Mouse (Mus musculus): ENCODE data around the gene Cutal.
"Not testable (repeated sequence)": the region's sequence is repeated elsewhere in the genome, so short reads cannot be mapped to it uniquely, and the experiment has no call there.

Gene Cutal

GRCm38 (mm10) chr2:34874271-34874670 lies at the start of gene Cutal:
TSS of gene Cutal (plus strand) at chr2:34874396.
- DNase-seq (ENCODE audit: low spot score): peak; percentile 16

GRCm38 (mm10) chr2:34825827-34826459 lies 48.3 kb upstream of the Cutal start, which contains the start of gene Fbxw2:
TSS of gene Fbxw2 (minus strand) at chr2:34826311.
- peak; percentile 86 for DNase-seq (ENCODE audit: low spot score)

GRCm38 (mm10) chr2:34826460-34827231 lies 47.5 kb upstream of the Cutal start:
- DNase-seq (ENCODE audit: low spot score): no peak

- no peak for DNase-seq (ENCODE audit: low spot score)
Measured at GRCm38 (mm10) chr2:34827591-34827990, 46.6 kb upstream of the Cutal start.

GRCm38 (mm10) chr2:34828026-34828425 lies 46.2 kb upstream of the Cutal start:
- DNase-seq (ENCODE audit: low spot score): no peak

- not testable (repeated sequence) for DNase-seq (ENCODE audit: low spot score)
Measured at GRCm38 (mm10) chr2:34830066-34830465, 44.1 kb upstream of the Cutal start.

GRCm38 (mm10) chr2:34832766-34833457 lies 41.3 kb upstream of the Cutal start, which contains the start of gene Gm34653:
TSS of gene Gm34653 (plus strand) at chr2:34833007.
- not testable (repeated sequence) for DNase-seq (ENCODE audit: low spot score)

DNA sequence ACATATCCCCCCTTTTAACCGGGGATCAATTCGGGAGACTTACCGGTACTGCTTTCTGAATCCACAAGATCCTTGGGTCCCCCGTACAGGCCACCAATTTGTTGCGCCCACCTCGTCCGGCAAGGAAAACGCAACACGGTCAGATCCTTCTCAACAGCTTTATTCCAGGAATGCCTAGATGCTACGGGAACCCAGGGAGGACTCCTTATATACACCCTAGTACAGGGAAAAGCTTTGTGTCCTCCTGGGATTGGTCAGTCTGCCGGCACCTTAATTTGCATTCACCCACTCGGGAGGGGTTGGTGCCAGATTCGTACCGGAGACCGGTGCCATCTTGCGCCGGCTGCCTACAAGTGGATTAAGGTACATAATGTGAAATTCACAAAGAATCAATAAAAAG lies 40.6 kb upstream of the Cutal start:
- no peak for DNase-seq (ENCODE audit: low spot score)

DNA sequence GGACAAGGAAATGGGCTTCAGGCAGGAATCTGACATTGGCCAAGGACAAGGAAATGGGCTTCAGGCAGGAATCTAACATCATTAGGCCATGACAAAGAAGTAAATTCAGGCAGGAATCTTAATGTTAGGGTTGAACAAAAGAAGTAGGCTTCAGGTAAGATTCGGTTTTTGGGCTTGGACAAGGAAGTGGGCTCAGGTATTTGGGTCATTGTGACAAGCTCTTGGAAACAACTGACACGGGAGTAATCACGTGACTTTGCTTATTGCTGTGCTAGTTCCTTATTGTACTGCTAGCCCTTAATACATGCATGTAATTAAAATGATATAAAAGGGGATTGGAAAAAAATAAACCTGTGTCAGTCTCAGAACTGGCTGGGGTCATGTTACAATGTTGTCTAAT lies 38.5 kb upstream of the Cutal start:
- no peak for DNase-seq (ENCODE audit: low spot score)

GRCm38 (mm10) chr2:34840143-34840542 lies 34.1 kb upstream of the Cutal start:
- DNase-seq (ENCODE audit: low spot score): not testable (repeated sequence)

DNA sequence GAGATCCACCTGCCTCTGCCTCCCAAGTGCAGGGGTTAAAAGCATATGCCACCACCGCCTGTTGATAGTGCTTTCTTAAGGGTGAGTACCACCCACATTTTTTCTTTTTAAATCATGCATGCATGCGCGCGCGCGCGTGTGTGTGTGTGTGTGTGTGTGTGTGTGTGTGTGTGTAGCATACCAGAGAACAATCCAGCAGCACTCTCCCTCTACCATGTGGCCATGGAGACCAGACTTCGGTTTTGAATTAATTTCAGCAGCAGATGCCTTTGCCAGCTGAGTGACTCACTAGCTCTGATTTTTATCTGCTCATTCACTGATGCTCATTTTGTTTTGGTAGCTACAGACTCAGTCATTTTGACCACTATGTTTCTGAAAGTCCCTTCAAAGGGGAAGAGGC lies 32.5 kb upstream of the Cutal start:
- DNase-seq (ENCODE audit: low spot score): no peak

GRCm38 (mm10) chr2:34843211-34843939 lies 30.8 kb upstream of the Cutal start:
- peak; percentile 4 for DNase-seq (ENCODE audit: low spot score)

GRCm38 (mm10) chr2:34847702-34848101 lies 26.5 kb upstream of the Cutal start:
- no peak for DNase-seq (ENCODE audit: low spot score)

GRCm38 (mm10) chr2:34855265-34855664 lies 18.9 kb upstream of the Cutal start:
- no peak for DNase-seq (ENCODE audit: low spot score)

DNA sequence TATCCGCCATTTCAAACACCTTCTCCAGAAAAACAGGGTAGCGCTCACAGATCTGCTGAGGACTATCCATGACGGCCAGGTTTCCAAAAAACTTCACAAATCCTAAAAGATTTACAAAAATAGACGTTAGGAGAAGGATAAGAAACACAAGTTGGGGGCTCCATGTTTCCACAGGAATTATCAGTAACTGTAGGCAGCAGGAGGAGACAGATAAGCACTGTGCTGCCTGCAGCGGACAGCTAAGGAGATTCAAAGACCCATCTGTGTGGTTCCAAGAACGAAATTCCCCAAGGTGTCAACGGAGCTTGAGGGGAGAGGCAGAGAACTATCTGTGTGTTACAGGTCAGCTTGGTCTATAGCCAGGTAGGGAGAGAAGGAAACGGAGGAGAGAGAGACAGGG lies 16.5 kb upstream of the Cutal start:
- DNase-seq (ENCODE audit: low spot score): no peak

DNA sequence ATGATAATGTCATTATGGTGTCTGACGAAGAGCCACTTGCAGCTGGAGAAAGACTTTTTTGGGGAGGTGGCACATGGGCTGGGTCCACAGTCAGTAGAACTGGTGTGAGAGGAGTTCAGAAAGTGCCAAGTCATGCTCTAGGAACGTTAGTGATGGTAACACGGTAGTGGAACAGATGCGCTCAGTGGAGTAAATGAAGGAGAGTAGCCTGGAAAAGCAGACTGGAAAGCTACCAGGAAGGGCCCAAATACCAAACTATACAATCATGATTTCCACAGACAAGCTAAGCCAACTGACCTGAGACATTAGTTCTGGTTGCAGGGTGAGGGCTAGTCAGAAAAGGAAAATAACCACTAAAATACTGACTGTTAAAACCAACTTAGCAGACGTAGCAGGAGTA lies 4.5 kb upstream of the Cutal start:
- no peak for DNase-seq (ENCODE audit: low spot score)

GRCm38 (mm10) chr2:34870520-34871474 lies 3.4 kb upstream of the Cutal start:
- DNase-seq (ENCODE audit: low spot score): peak; percentile 81

DNA sequence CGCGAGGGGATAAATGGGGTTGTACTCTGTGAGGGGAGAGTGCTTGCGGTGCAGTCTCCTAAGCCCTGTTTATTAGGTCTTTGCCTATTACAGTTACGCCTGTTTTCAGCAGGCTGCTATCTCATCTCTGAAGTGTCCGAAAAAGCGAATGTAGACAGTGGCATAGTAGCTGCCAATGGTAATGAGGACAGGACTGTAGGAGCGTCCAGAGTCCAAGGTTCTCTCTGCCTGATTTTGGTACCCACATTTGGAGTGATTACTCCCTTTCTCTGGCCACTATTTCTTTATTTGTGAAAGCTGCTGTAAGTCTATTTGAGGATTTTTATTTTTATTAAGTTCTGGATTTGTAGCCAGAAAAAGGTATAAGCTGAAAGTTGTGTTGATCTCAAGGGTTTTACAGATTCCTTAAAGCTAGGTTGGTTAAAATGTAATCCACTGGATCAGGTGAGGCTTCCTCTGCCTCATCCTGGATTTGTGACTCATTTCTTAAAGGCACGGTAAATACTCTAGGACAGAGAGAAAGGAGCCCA lies 685 bp downstream of the Cutal start, which contains the start of gene Psmd5:
Gene Psmd5 (minus strand): TSS at position 153 of the 530 bp plus-strand sequence.
- DNase-seq (ENCODE audit: low spot score): no peak

GRCm38 (mm10) chr2:34880054-34880453 lies 5.9 kb downstream of the Cutal start:
- DNase-seq (ENCODE audit: low spot score): no peak

GRCm38 (mm10) chr2:34882757-34883156 lies 8.6 kb downstream of the Cutal start:
- DNase-seq (ENCODE audit: low spot score): no peak

DNA sequence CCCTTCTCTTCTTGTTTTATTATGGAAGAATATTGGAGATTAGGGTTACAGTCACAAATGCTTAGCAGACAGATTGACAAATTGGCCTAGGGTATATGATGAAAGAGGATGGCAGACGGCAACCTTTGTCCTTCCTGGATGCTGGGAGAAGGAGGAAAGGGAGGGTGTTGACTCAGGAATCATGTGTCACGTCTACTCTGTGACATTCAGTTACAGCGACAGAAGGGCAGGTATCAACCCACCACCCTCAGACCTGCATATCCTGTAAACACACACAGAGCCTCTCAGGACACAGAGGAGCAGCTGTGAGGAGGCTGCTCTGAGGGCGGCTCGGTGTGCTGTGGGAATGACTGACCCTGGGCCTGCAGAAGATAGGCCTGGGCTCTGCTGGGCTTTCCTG lies 9.0 kb downstream of the Cutal start:
- DNase-seq (ENCODE audit: low spot score): no peak
